In genomic region chr9:54069204-54069603, GRCm38 (mm10) we compare ENCODE assay signal across 8 mouse cellular contexts. TPM values are rescaled to one million over a fixed set of nuclear protein-coding genes. Genes with fewer than 3 reads are reported as not detected.
A peak's percentile ranks its signal among the peaks of the same experiment; 100 is the strongest.
DNase-seq lines count a peak whose midpoint lies in the region; ATAC-seq and TF ChIP-seq lines count a peak whose summit lies in the region.

No protein-coding gene starts in this region.

- peak overlapping the region; percentile 49 for H3K4me3 ChIP-seq in heart, adult 2 months
- peak overlapping the region; percentile 38 for H3K4me3 ChIP-seq in testis, adult 2 months (ENCODE audit: control insufficient read depth, low read depth, low read length)
- H3K4me3 ChIP-seq in liver, postnatal 0 days (ENCODE audit: low read depth, low read length) = peak overlapping the region; percentile 46

- no peaks in the 10 kb centered on the region; the same call in 1 of the 2 replicates for H3K27me3 ChIP-seq in heart, adult 2 months (ENCODE audit: control insufficient read depth, insufficient read depth, low read length)
- H3K27me3 ChIP-seq in testis, adult 2 months (ENCODE audit: control insufficient read depth, insufficient read depth, low read length) = peaks cover 3% of the 10 kb centered on the region
- peaks cover 7% of the 10 kb centered on the region; the same call in 1 of the 2 replicates for H3K27me3 ChIP-seq in liver, postnatal 0 days (ENCODE audit: insufficient read depth, low read length)

- H3K36me3 ChIP-seq in heart, adult 2 months (ENCODE audit: control insufficient read depth, insufficient read depth, low read length) = no peaks in the 10 kb centered on the region
- H3K36me3 ChIP-seq in testis, adult 2 months (ENCODE audit: control insufficient read depth, insufficient read depth, low read length) = no peaks in the 10 kb centered on the region
- H3K36me3 ChIP-seq in liver, postnatal 0 days (replicated peaks; ENCODE audit: insufficient read depth, low read length) = no peaks in the 10 kb centered on the region

- H3K9ac ChIP-seq in heart, adult 2 months (ENCODE audit: low read depth, low read length) = no peak overlapping the region
- peak overlapping the region; percentile 26; the same call in 1 of the 2 replicates for H3K9ac ChIP-seq in liver, postnatal 0 days (replicated peaks)

- H3K27ac ChIP-seq in heart, adult 2 months = peak overlapping the region; percentile 54
- no peak overlapping the region for H3K27ac ChIP-seq in testis, adult 2 months (ENCODE audit: control insufficient read depth, insufficient read depth, low read depth, low read length)
- H3K27ac ChIP-seq in liver, postnatal 0 days (ENCODE audit: low read depth) = 0 out of 2 replicates have a peak overlapping the region, but pooled peaks have one; percentile 48

- ATAC-seq in liver, postnatal 0 days = peak; percentile 69; the same call in 1 of the 2 replicates

- TF ChIP-seq CTCF in heart, adult 2 months (IDR thresholded peaks at IDR 0.05) = no peak
- TF ChIP-seq CTCF in testis, adult 2 months (IDR thresholded peaks at IDR 0.05; ENCODE audit: control insufficient read depth, insufficient read depth, insufficient replicate concordance, low read depth, low read length) = no peak
- no peak for TF ChIP-seq CTCF in liver, postnatal 0 days (IDR thresholded peaks at IDR 0.05; ENCODE audit: low read depth)

- H3K9me3 ChIP-seq in liver, postnatal 0 days (ENCODE audit: low read length) = no peaks in the 10 kb centered on the region

- intact Hi-C loops in heart, adult 2 months (cut with DNase I) = no loop called here
- intact Hi-C loops in heart, postnatal 36 days (cut with DNase I) = no loop called here

- no peaks in the 10 kb centered on the region for H3K79me2 ChIP-seq in heart, adult 2 months (replicated peaks; ENCODE audit: control insufficient read depth, insufficient read depth, low read length)

- H3K4me1 ChIP-seq in heart, adult 2 months (ENCODE audit: control insufficient read depth, insufficient read depth, low read length) = no peaks in the 10 kb centered on the region
- peaks cover 14% of the 10 kb centered on the region for H3K4me1 ChIP-seq in testis, adult 2 months (ENCODE audit: control insufficient read depth, insufficient read depth, low read length)
- H3K4me1 ChIP-seq in liver, postnatal 0 days (ENCODE audit: insufficient read depth) = peaks cover 8% of the 10 kb centered on the region; the same call in 1 of the 2 replicates

- WGBS in heart, adult 2 months = 41% methylated on average over 5 of the region's 5 CpGs
- WGBS in liver, postnatal 0 days (ENCODE audit: insufficient replicate concordance) = 39% methylated on average over 5 of the region's 5 CpGs

- peak overlapping the region; percentile 74 for H3K4me2 ChIP-seq in liver, postnatal 0 days (ENCODE audit: low read depth, low read length)

- DNase-seq in heart, adult 2 months = no peak
- no peak for DNase-seq in heart, postnatal 36 days
- no peak for DNase-seq in testis, postnatal 10 days (ENCODE audit: low spot score)
- no peak for DNase-seq in liver, postnatal 0 days
- DNase-seq in embryo, embryonic 10 days (ENCODE audit: low spot score) = no peak
- DNase-seq in embryo, embryonic 11 days = no peak
- DNase-seq in frontal cortex, postnatal 14 days (ENCODE audit: low spot score in 2 of 2) = no peak

- no peak for TF ChIP-seq POLR2A in heart, adult 2 months (IDR thresholded peaks at IDR 0.05; ENCODE audit: insufficient read depth, low read depth, low read length)
- TF ChIP-seq POLR2A in testis, adult 2 months (IDR thresholded peaks at IDR 0.05; ENCODE audit: control insufficient read depth, low read depth, low read length) = no peak

- no peak for TF ChIP-seq EP300 in heart, adult 2 months (IDR thresholded peaks at IDR 0.05; ENCODE audit: insufficient read depth, low read depth, low read length)
- TF ChIP-seq EP300 in liver, postnatal 0 days (IDR thresholded peaks at IDR 0.05; ENCODE audit: low read depth) = no peak

RNA-seq across cellular contexts. Expression of gene Tnfaip8l3, which starts 1.0 kb away (rescaled TPM):
- under 1 TPM; 0.20 to 0.26 TPM for total RNA-seq in heart, adult 2 months (2021)
- 0.16 and 0.23 TPM in 2 replicates for polyA plus RNA-seq in heart, adult 2 months (2012; rRNA removed)
- under 1 TPM; 0.19 to 0.33 TPM for total RNA-seq in heart, postnatal 36 days (2021)
- 0.06 TPM in 1 of 2 replicates, not detected in the other for polyA plus RNA-seq in testis, adult 2 months (2012; rRNA removed)
- 0.09 TPM in 2 replicates for polyA plus RNA-seq in liver, postnatal 0 days (2015; fragmentation: Nextera tagmentation; extraction: Ambion mirVana)
